Mouse (Mus musculus) liver, postnatal 0 days (tissue): ENCODE measurements around the gene Wnt2b. TPM values are rescaled to one million over a fixed set of nuclear protein-coding genes. Genes with fewer than 3 reads are reported as not detected.
A peak's percentile ranks its signal among the peaks of the same experiment; 100 is the strongest.

Source experiments
- ATAC-seq: fragments of 200-750 bp; cut with Nextera tagmentation; 2 replicates; pipeline ENCODE4 v1.8.0; 2017; ENCODE audit warnings: mild to moderate bottlenecking, moderate library complexity
- DNase-seq: peaks from one replicate; pipeline ENCODE4 v3.0.0-alpha.2; 2016
- H3K27ac ChIP-seq: fragments of 300-500 bp; sonication (generic); 2 replicates; pipeline ENCODE4 v1.5.1; 2014; ENCODE audit warnings: antibody characterized with exemption, moderate library complexity, mild to moderate bottlenecking, low read depth
- H3K27me3 ChIP-seq: fragments of 300-500 bp; sonication (generic); 2 replicates; pipeline ENCODE4 v1.6.1; 2014; ENCODE audit warnings: low read length, control low read depth, mixed read lengths; ENCODE audit not compliant: insufficient read depth
- H3K36me3 ChIP-seq: fragments of 300-500 bp; sonication (generic); replicated peaks from 2 replicates; pipeline ENCODE4 v1.6.1; 2014; ENCODE audit warnings: mild to moderate bottlenecking, control low read depth, low read length, moderate library complexity, mixed read lengths; ENCODE audit not compliant: insufficient read depth
- H3K4me1 ChIP-seq: fragments of 300-500 bp; sonication (generic); 2 replicates; pipeline ENCODE4 v1.6.1; 2014; ENCODE audit warnings: antibody characterized with exemption, mild to moderate bottlenecking, control low read depth; ENCODE audit not compliant: insufficient read depth
- H3K4me2 ChIP-seq: fragments of 300-500 bp; sonication (generic); 2 replicates; pipeline ENCODE4 v1.6.1; 2014; ENCODE audit warnings: low read depth, mild to moderate bottlenecking, low read length, moderate library complexity, mixed read lengths
- H3K4me3 ChIP-seq: fragments of 300-500 bp; sonication (generic); 2 replicates; pipeline ENCODE4 v1.5.1; 2014; ENCODE audit warnings: low read depth, low read length
- H3K9ac ChIP-seq: fragments of 300-500 bp; sonication (generic); replicated peaks from 2 replicates; pipeline ENCODE4 v1.6.1; 2014; ENCODE audit warnings: mild to moderate bottlenecking, moderate library complexity
- H3K9me3 ChIP-seq: fragments of 300-500 bp; sonication (generic); 2 replicates; pipeline ENCODE4 v1.6.1; 2016; ENCODE audit warnings: mild to moderate bottlenecking, control low read depth, low read length, mixed read lengths
- CTCF ChIP-seq: sonication (generic); IDR thresholded peaks from 2 replicates; pipeline ENCODE4 v1.5.1; 2016; ENCODE audit warnings: antibody characterized with exemption, low read depth
- EP300 ChIP-seq: IDR thresholded peaks from 2 replicates; pipeline ENCODE4 v1.6.1; 2016; ENCODE audit warnings: antibody characterized with exemption, low read depth, mild to moderate bottlenecking
- WGBS: fragments of 180-500 bp; shearing (Covaris S2); extraction: QIAGEN DNeasy Blood & Tissue Kit; methylation state at CpG from one replicate; pipeline ENCODE4 v1.1.7; 2014; ENCODE audit not compliant: insufficient replicate concordance; 5-methylcytosine and 5-hydroxymethylcytosine counted together
- polyA plus RNA-seq: library from polyadenylated mRNA; unstranded; fragments of >200 nt; fragmentation: Nextera tagmentation; extraction: Ambion mirVana; gene quantifications from 2 replicates; pipeline ENCODE4 v1.2.1, GENCODE M21; 2015

The Wnt2b gene
- 0.07 and 0.09 TPM in 2 replicates for polyA plus RNA-seq

DNA sequence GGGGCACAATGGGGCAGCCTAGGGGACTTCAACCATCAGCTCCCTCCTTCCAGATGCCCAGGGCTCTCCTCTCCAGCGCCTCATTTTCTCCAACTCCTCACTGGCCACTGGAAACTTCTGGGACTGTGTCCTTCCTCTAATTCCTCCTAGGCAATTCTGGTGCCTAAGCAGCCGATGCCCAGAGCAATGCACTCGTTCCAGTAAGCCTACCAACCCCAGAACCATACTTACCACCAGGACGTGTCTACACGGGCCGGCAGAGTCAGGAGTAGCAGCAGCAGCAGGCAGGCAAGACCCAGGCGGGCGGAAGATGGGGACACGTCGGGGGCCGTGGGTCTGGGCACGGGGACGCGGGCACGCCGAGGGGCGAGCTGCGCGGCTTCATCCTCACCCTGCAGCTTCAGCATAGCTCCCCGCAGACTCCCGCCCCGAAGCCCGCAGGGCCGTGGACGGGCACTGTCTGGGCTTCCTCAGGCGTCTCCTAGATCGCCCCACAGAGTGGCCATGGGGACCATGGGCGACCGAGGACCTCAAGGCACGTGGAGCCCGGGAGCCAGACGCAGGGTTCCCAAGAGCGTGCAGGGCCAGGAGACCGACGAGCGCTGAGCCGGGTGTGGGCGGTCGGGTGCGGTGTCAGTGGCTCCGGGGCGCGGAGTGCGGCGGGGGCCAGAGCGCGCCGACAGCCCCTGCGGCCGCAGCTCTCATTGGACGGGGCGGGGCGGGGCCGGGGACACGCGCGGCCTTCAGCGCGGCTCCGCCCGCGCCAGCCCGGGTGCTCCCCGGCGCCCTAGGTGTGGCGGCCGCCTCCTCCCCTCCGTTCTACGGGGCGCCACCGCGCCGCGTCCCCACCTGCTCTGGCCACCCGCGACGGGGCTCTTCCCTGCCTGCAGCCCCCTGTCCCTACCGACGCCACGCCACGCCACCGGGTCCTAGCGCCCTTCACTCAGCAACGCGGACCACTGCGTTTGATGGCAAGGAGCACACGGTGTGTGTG, at the start of gene Wnt2b:
Gene Wnt2b (minus strand): TSS at position 856 of the 994 bp plus-strand sequence.
- no peak within 1 kb of the TSS for H3K9ac ChIP-seq
- WGBS, result 4% methylated on average over 63 of the region's 87 CpGs
- H3K27ac ChIP-seq, result no peak within 1 kb of the TSS
- DNase-seq (no peak), ATAC-seq (peak; percentile 64)
- peaks cover 13% of the 10 kb centered on the region for H3K4me1 ChIP-seq
- no peaks in the 10 kb centered on the region for H3K36me3 ChIP-seq
- peak within 1 kb of the TSS; percentile 83 for H3K4me2 ChIP-seq
- H3K4me3 ChIP-seq, result peak within 1 kb of the TSS; percentile 48
- H3K27me3 ChIP-seq, result peaks cover 58% of the 10 kb centered on the region
- TF ChIP-seq CTCF, result no peak
- TF ChIP-seq EP300, result no peak
- no peaks in the 10 kb centered on the region for H3K9me3 ChIP-seq

DNA sequence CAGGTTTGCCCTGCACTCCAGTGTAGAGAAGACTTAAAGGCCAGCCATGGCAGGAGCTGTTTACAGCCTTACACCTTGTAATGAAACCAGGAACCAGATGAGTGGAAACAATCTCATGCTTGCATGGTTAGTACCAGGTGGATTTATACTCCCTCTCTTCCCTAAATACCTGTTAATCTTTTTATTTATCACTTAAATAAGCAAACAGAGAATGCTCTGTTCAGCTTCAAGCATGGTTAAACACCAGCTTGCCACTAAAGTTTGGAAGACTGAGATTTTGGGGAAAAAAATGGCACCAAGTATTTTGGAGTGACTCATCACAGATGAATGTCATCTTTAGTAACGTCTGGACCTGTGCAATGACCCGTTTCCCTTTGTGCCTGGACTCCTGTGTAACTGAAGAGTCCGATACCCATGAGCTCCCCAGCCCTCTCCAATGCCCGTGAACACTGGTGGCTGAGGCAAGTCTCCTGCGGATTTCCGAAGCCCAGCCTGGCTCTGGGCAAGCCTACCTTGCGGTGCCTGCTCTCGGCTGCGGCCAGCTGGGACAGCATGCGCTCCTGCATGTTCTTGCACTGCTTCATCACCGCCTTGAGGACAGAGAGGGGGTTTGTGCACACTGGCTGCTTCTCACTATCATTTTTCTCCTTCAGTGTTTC, 49.1 kb upstream of the Wnt2b start:
- no peaks in the 10 kb centered on the region for H3K27me3 ChIP-seq
- H3K27ac ChIP-seq, result no peak overlapping the region
- H3K4me3 ChIP-seq, result no peak overlapping the region
- ATAC-seq (no peak), DNase-seq (no peak)
- H3K9me3 ChIP-seq, result no peaks in the 10 kb centered on the region
- no peak overlapping the region for H3K9ac ChIP-seq
- H3K4me1 ChIP-seq, result no peaks in the 10 kb centered on the region; the same call in 1 of the 2 replicates
- H3K4me2 ChIP-seq, result no peak overlapping the region
- peaks cover 5% of the 10 kb centered on the region for H3K36me3 ChIP-seq
- no peak for TF ChIP-seq EP300
- no peak for TF ChIP-seq CTCF
- 76% methylated on average over 11 of the region's 11 CpGs for WGBS

GRCm38 (mm10) chr3:105008070-105008469, 46.3 kb upstream of the Wnt2b start:
- H3K4me2 ChIP-seq, result no peak overlapping the region
- 54% methylated on average over 9 of the region's 9 CpGs for WGBS
- no peak for DNase-seq
- H3K4me3 ChIP-seq, result no peak overlapping the region
- no peaks in the 10 kb centered on the region for H3K9me3 ChIP-seq
- no peak overlapping the region for H3K27ac ChIP-seq
- no peaks in the 10 kb centered on the region; the same call in 1 of the 2 replicates for H3K4me1 ChIP-seq
- ATAC-seq, result no peak
- no peak overlapping the region for H3K9ac ChIP-seq
- TF ChIP-seq CTCF, result no peak
- no peak for TF ChIP-seq EP300
- H3K36me3 ChIP-seq, result peaks cover 10% of the 10 kb centered on the region
- no peaks in the 10 kb centered on the region for H3K27me3 ChIP-seq

- no peak for TF ChIP-seq CTCF
- TF ChIP-seq EP300, result no peak
- Histone ChIP-seq H3K4me1 (no peaks in the 10 kb centered on the region; the same call in 1 of the 2 replicates), H3K9ac (no peak overlapping the region), H3K4me3 (no peak overlapping the region), H3K4me2 (no peak overlapping the region), H3K27ac (no peak overlapping the region), H3K27me3 (no peaks in the 10 kb centered on the region), H3K9me3 (no peaks in the 10 kb centered on the region), H3K36me3 (peaks cover 10% of the 10 kb centered on the region)
- ATAC-seq (no peak), DNase-seq (no peak)
- WGBS, result 92% methylated on average over 6 of the region's 6 CpGs
Observed at GRCm38 (mm10) chr3:105006101-105006500, 44.4 kb upstream of the Wnt2b start.

DNA sequence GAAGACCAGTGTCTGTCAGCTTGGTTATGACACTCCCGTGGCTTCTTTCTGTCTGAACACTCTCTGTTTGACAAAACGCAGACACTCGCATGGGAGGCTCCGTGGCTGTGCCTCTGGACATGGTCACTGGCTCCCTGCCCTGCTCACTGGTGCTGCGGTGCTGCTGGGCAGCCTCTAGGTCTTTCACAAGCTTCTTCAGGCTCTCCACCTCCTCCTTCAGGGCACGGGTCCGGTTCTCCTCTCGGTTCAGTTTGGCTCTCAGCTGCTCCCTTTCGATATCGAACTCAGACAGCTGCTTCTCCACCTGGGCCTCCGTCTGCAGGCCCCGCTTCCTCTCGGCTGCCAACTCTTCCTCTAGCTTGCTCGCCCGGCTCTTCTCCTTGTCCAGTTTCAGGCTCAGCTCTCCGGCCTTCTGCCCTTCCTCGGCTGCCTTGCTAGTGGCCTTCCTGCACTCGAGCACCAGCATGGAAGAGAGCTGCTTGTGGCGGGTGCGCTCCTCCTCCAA, 43.9 kb upstream of the Wnt2b start:
- no peaks in the 10 kb centered on the region; the same call in 1 of the 2 replicates for H3K4me1 ChIP-seq
- no peak overlapping the region for H3K4me3 ChIP-seq
- H3K9ac ChIP-seq, result no peak overlapping the region
- 78% methylated on average over 20 of the region's 20 CpGs for WGBS
- H3K27ac ChIP-seq, result no peak overlapping the region
- no peaks in the 10 kb centered on the region for H3K27me3 ChIP-seq
- TF ChIP-seq CTCF (no peak), EP300 (no peak)
- peaks cover 10% of the 10 kb centered on the region; the same call in 1 of the 2 replicates for H3K36me3 ChIP-seq
- no peak overlapping the region for H3K4me2 ChIP-seq
- no peaks in the 10 kb centered on the region for H3K9me3 ChIP-seq
- DNase-seq (no peak), ATAC-seq (no peak)

GRCm38 (mm10) chr3:105005011-105005410, 43.3 kb upstream of the Wnt2b start:
- Histone ChIP-seq H3K27ac (no peak overlapping the region), H3K36me3 (peaks cover 10% of the 10 kb centered on the region; the same call in 1 of the 2 replicates), H3K4me3 (no peak overlapping the region), H3K9me3 (no peaks in the 10 kb centered on the region), H3K4me1 (no peaks in the 10 kb centered on the region; the same call in 1 of the 2 replicates), H3K27me3 (no peaks in the 10 kb centered on the region), H3K9ac (no peak overlapping the region), H3K4me2 (no peak overlapping the region)
- DNase-seq, result no peak
- ATAC-seq, result no peak
- TF ChIP-seq CTCF (no peak), EP300 (no peak)
- 85% methylated on average over 10 of the region's 10 CpGs for WGBS
